Mouse (Mus musculus) limb, embryonic 14.5 days (tissue): ENCODE results near the gene Hnrnpa1. TPM values are rescaled to one million over a fixed set of nuclear protein-coding genes. Genes with fewer than 3 reads are reported as not detected.

Source experiments
- ATAC-seq: fragments of 200-750 bp; cut with Nextera tagmentation; 2 replicates; pipeline ENCODE4 v1.8.0; 2017; ENCODE audit warnings: low read depth, moderate number of reproducible peaks, moderate TSS enrichment; ENCODE audit not compliant: low FRiP score
- DNase-seq: peaks from one replicate; pipeline ENCODE4 v3.0.0-alpha.2; 2015; ENCODE audit warnings: low spot score
- H3K27ac ChIP-seq: fragments of 300-500 bp; sonication (generic); replicated peaks from 2 replicates; pipeline ENCODE4 v1.5.1; 2014; ENCODE audit warnings: low read depth, mild to moderate bottlenecking, low read length, moderate library complexity, mixed read lengths
- H3K27me3 ChIP-seq: fragments of 300-500 bp; sonication (generic); 2 replicates; pipeline ENCODE4 v1.6.1; 2014; ENCODE audit warnings: low read length, mixed read lengths; ENCODE audit not compliant: control insufficient read depth, insufficient read depth
- H3K36me3 ChIP-seq: fragments of 300-500 bp; sonication (generic); 2 replicates; pipeline ENCODE4 v1.6.1; 2014; ENCODE audit warnings: mild to moderate bottlenecking, low read length, moderate library complexity, mixed read lengths; ENCODE audit not compliant: control insufficient read depth, insufficient read depth
- H3K4me1 ChIP-seq: fragments of 300-500 bp; sonication (generic); 2 replicates; pipeline ENCODE4 v1.6.1; 2014; ENCODE audit warnings: antibody characterized with exemption, low read length, mixed read lengths; ENCODE audit not compliant: control insufficient read depth, insufficient read depth
- H3K4me2 ChIP-seq: fragments of 300-500 bp; sonication (generic); replicated peaks from 2 replicates; pipeline ENCODE4 v1.6.1; 2014; ENCODE audit warnings: low read depth, mild to moderate bottlenecking, low read length, moderate library complexity; ENCODE audit not compliant: severe bottlenecking
- H3K4me3 ChIP-seq: fragments of 300-500 bp; sonication (generic); replicated peaks from 2 replicates; pipeline ENCODE4 v1.5.1; 2014; ENCODE audit warnings: low read length
- H3K9ac ChIP-seq: fragments of 300-500 bp; sonication (generic); 2 replicates; pipeline ENCODE4 v1.6.1; 2014; ENCODE audit warnings: mild to moderate bottlenecking, low read depth, low read length, moderate library complexity; ENCODE audit not compliant: severe bottlenecking
- H3K9me3 ChIP-seq: fragments of 300-500 bp; sonication (generic); 2 replicates; pipeline ENCODE4 v1.6.1; 2016; ENCODE audit warnings: low read length; ENCODE audit not compliant: control insufficient read depth
- POLR2A ChIP-seq: fragments of 200-500 bp; IDR thresholded peaks from 2 replicates; pipeline ENCODE4 v1.8.0; 2012; ENCODE audit warnings: inconsistent platforms, mild to moderate bottlenecking, moderate library complexity, borderline replicate concordance; ENCODE audit not compliant: insufficient read depth, insufficient read length; ENCODE audit errors: extremely low read depth
- WGBS: fragments of 180-500 bp; shearing (Covaris S2); extraction: QIAGEN DNeasy Blood & Tissue Kit; methylation state at CpG from one replicate; pipeline ENCODE4 v1.1.7; 2014; 5-methylcytosine and 5-hydroxymethylcytosine counted together
- polyA plus RNA-seq, 2 experiments: library from polyadenylated mRNA; depleted of rRNA in 1 of 2; stranded (reverse) in 1 of 2; unstranded in 1 of 2; fragments of >200 nt; fragmentation: Nextera tagmentation in 1 of 2; extraction: Ambion mirVana in 1 of 2; gene quantifications; 2 replicates each; pipeline versions ENCODE4 v1.2.1 to v1.2.3; 2012 to 2014

Hnrnpa1 gene
- polyA plus RNA-seq, 2 experiments = 704 to 1,175 TPM

DNA sequence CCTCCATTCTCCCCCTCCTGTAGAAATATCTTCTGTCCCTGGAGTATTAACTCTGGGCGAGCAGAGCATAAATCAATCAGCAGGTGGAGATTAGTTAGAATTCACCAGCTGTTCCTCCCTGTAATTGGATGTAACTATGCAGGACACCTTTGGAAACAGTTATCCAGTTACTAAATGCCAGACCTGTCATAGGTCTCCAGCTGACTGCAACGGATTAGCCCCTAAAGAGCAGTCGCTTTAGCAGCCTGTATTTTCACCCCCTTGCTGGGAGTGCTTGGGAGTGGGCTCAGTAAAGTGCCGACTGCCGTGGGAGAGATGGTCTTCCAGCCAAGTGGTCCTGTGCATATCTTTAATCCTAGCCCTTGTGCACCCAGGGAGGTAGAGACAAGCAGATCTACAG is 49.4 kb downstream of the Hnrnpa1 start:
- 11% methylated on average over 5 of the region's 5 CpGs for WGBS
- Histone ChIP-seq H3K4me1 (peaks cover 50% of the 10 kb centered on the region), H3K9ac (peak overlapping the region; percentile 21; the same call in 1 of the 2 replicates), H3K4me3 (no peak overlapping the region), H3K4me2 (no peak overlapping the region), H3K27ac (peak overlapping the region; percentile 52), H3K27me3 (no peaks in the 10 kb centered on the region), H3K36me3 (peaks cover 34% of the 10 kb centered on the region), H3K9me3 (no peaks in the 10 kb centered on the region)
- no peak for TF ChIP-seq POLR2A
- no peak for DNase-seq
- peak; percentile 38; the same call in 1 of the 2 replicates for ATAC-seq

DNA sequence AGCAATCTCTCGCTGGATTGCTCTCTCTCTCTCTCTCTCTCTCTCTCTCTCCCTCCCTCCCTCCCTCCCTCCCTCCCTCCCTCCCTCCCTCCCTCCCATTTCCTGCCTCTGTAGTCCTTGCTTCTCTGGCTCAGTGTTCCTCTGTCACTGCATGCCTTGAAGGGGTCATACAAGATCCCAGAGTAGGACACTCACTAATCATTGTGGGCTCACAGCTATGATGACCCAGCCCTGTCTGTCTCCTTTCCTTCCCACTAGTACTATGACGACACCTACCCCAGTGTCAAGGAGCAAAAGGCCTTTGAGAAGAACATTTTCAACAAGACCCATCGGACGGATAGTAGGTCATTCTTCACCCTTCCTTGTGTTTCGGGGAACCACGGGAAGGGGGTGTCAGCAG is 50.2 kb downstream of the Hnrnpa1 start:
- H3K27me3 ChIP-seq = no peaks in the 10 kb centered on the region
- DNase-seq (no peak), ATAC-seq (no peak)
- WGBS = 68% methylated on average over 6 of the region's 6 CpGs
- H3K36me3 ChIP-seq = peaks cover 34% of the 10 kb centered on the region
- peaks cover 48% of the 10 kb centered on the region for H3K4me1 ChIP-seq
- H3K4me2 ChIP-seq = no peak overlapping the region
- TF ChIP-seq POLR2A = no peak
- H3K4me3 ChIP-seq = no peak overlapping the region
- H3K9me3 ChIP-seq = no peaks in the 10 kb centered on the region
- H3K9ac ChIP-seq = no peak overlapping the region
- H3K27ac ChIP-seq = 0 out of 2 replicates have a peak overlapping the region, but pooled peaks have one; percentile 13

DNA sequence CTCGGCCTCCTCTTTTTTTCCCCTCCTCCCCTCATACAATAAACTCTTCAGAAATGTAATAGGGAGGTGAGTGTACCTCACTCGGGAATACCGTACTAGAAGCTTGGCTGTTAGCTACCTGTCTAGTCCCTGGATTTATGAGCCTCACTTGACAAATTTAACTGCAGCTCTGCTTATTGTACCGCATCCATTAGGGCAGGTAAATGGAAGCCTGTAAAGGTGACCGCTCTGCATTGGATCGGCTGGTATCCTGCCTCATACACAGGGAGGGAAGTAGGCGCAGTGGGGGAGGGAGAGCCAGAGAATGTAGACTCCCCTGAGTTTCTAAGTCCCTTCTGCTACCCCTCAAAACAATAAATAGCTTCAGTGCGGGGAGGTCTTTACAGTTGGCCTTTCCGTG is 50.6 kb downstream of the Hnrnpa1 start:
- Histone ChIP-seq H3K36me3 (peaks cover 34% of the 10 kb centered on the region), H3K27ac (0 out of 2 replicates have a peak overlapping the region, but pooled peaks have one; percentile 13)

DNA sequence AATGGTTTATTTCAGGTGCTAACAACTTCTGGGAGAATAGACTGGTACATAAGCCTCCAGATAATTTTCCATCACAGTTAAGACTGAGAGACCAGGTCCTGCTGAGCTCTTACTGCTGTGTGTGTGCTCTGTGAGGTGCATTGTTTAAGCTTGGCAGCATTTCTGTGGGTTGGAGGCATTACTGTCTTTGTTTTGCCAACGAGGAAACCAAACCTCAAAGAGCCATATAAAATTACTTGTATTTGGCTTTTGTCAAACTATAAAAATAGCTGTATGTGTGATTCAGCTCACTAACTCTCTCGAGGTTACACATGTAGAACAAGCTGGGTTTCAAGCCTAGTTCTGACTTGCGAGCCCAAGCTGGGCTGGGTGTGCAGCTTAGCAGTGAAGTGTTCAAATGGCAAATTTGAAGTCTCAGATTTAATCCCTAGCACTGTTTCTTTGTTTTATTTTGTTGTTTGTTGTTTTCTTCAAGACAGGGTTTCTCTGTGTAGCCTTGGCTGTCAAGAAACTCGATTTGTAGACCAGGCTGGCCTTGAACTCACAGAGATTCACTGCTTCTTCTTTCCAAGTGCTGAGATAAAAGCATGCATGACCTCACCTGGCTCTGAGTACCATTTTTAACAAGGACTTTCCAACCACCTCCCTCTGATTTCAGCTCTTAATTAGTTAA is 52.6 kb downstream of the Hnrnpa1 start:
- WGBS = 64% methylated on average over 4 of the region's 4 CpGs
- ATAC-seq = peak; percentile 12; the same call in 1 of the 2 replicates
- no peak overlapping the region for H3K9ac ChIP-seq
- no peak overlapping the region for H3K4me2 ChIP-seq
- H3K9me3 ChIP-seq = no peaks in the 10 kb centered on the region
- no peak overlapping the region; the same call in 1 of the 2 replicates for H3K27ac ChIP-seq
- H3K36me3 ChIP-seq = peaks cover 46% of the 10 kb centered on the region
- no peak for TF ChIP-seq POLR2A
- peaks cover 65% of the 10 kb centered on the region for H3K4me1 ChIP-seq
- DNase-seq = peak; percentile 58
- H3K4me3 ChIP-seq = no peak overlapping the region
- H3K27me3 ChIP-seq = no peaks in the 10 kb centered on the region

More for the DNA sequence above, 50.6 kb downstream of the Hnrnpa1 start:
- Histone ChIP-seq H3K27me3 (no peaks in the 10 kb centered on the region), H3K4me3 (no peak overlapping the region), H3K4me1 (peaks cover 48% of the 10 kb centered on the region), H3K9me3 (no peaks in the 10 kb centered on the region), H3K9ac (no peak overlapping the region), H3K4me2 (no peak overlapping the region)
- ATAC-seq (no peak), DNase-seq (no peak)
- WGBS = 51% methylated on average over 9 of the region's 9 CpGs
- no peak for TF ChIP-seq POLR2A

DNA sequence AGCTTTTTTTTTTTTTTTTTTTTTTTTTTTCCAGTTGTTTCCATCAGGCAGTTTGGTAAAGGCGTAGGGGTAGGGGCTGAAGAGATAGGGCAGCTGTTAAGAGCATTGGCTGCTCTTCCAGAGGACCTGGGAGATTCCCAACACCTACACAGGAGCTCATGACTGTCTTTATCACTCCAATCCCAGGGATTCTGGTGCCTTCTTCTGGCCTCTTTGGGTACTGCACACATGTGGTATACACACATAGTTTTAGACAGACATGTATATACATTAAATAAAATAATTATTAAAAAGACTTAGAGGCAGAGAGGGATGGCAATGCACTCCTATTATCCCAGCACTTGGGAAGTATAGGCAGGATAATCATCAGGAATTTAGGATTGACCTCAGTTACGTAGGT is 53.1 kb downstream of the Hnrnpa1 start:
- Histone ChIP-seq H3K9me3 (no peaks in the 10 kb centered on the region), H3K4me3 (no peak overlapping the region), H3K27ac (no peak overlapping the region), H3K9ac (no peak overlapping the region), H3K4me1 (peaks cover 65% of the 10 kb centered on the region), H3K36me3 (peaks cover 46% of the 10 kb centered on the region), H3K4me2 (no peak overlapping the region), H3K27me3 (no peaks in the 10 kb centered on the region)
- TF ChIP-seq POLR2A = no peak
- DNase-seq = no peak
- WGBS = 90% methylated on average over 2 of the region's 2 CpGs
- no peak for ATAC-seq
